Mouse (Mus musculus) gastrocnemius, postnatal 4 days (tissue): ENCODE measurements around the gene C87436. TPM values are rescaled to one million over a fixed set of nuclear protein-coding genes. Genes with fewer than 3 reads are reported as not detected.
"Not testable (repeated sequence)": the region's sequence is repeated elsewhere in the genome, so short reads cannot be mapped to it uniquely, and the experiment has no call there.

ENCODE experiments used
- DNase-seq, 2 experiments: peaks; one replicate each; pipeline ENCODE4 v3.0.0; 2021 to 2022; ENCODE audit warnings: low spot score in 2 of 2, mixed read lengths in 2 of 2
- total RNA-seq, 2 experiments: library from RNA; stranded (reverse); gene quantifications; 2 replicates each; pipeline ENCODE4 v1.2.3; 2021

C87436 gene
- total RNA-seq, 2 experiments from 2014 or later = 11.3 to 12.4 TPM

DNA sequence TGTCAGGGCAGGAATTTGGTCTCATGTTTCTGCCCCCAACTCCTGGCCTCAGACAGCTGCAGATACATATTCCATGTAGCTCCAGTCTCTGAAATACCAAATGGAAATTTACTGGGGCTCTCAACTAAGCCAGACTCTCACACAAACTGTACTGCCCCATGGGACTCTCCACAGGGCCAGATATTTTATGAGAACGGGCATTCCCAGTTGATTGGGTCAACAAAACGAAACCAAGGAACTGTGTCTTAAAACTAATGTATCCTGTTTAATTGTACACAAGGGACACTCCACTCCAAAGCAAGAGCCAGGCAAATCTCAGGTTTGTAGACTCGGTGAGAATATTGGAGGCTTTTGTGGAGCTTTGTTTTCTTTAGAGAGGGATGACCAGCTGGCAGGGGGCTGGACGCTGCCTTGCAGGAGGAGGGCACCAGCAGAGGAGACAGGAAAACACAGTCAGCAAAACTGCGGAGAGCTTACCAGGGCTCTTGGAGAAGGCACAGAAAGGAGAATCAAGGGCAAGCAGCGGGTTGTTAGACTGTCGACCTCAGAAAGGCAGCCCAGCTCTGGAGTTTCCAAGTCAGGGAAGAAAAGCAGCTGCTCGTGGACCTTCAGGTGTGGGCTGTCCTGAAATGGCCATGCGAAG is 42.1 kb downstream of the C87436 start:
- peak in 1 of 2 experiments; percentile 70 for DNase-seq

DNA sequence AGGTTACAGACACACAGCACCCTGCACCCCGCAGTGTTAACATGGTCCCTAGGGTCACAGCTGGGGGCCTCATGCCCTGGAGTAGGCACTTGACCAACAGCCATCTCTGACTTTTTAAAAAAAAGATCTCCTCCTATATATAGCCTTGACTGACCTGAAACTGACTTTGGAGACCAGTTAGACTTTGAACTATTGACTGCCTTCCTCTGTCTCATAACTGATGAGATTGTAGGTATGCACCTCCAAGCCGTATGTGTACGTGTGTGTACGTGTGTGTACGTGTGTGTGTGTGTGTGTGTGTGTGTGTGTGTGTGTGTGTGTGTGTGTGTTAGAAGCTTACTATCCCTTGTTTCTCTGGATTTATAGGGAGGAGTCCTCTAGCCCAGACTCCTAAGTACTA is 43.7 kb downstream of the C87436 start:
- no peak for DNase-seq

DNA sequence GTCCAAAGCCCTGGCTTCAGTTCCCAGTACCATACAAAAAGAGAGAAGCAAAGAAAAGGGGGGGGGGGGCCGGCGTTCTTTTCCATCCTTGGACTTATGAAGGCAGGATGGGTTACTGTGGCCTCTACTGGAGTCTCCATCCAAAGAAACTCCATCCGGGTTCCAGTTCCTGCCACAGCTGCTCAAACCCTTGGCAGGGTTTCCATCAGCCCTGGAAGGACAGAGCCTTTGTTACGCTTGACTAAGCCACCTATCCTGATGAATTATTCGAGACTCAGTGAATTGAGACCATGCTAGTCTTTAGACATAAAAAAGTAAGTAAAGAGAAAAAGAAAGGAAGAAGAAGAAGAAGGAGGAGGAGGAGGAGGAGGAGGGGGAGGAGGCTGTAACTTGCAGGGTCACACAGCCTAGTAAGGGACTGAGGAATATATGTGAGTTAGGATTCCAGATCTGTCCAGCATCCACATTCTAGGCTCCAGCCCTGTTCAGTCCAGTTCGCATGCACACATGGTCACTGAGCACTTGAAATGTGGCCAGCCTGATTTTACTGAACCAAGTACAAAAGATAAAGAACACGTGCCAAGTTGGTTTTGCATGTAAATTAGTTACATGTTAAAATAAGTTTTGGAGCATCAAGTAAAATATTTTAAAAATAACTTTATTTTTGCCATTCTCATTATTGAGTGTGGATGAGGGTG is 47.9 kb downstream of the C87436 start:
- DNase-seq = no peak

DNA sequence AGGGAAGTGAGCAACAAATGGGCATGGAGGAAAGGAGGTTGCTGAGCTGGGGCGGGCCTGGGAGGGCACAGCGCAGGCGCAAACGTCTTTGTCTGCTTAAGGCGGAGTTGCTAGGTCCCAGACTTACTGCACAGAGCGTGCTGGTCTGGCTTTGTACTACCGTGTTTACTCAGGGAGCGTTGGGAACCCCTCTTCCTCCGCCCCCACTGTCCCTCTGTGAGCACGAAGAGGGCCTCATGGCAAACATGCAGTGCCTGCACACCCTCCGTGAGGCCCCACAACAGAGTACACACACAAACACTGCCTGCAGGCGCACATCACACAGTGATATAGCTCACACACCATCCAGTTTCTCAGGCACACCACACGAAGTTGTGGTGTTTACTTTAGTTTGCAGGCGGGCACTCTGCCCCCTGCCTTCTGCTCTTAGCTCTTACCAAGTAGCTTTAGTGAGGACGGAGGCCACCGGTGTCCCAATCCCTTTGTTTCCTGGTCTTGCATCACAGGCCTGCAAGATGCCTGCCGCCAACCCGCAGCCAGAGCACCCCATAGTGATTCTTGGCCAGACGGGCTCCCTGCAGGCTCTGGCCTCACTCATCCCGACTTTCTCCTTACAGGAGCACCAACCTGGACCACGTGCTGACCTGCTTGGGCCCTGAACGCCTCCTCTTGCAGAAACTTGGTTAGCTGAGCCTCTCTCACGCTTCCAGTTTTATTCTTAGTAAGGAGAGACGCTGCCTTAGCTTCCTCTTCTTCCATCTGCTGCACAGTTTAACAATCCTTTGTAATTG is 49.4 kb downstream of the C87436 start:
- DNase-seq = peak; percentile 62 to 81

DNA sequence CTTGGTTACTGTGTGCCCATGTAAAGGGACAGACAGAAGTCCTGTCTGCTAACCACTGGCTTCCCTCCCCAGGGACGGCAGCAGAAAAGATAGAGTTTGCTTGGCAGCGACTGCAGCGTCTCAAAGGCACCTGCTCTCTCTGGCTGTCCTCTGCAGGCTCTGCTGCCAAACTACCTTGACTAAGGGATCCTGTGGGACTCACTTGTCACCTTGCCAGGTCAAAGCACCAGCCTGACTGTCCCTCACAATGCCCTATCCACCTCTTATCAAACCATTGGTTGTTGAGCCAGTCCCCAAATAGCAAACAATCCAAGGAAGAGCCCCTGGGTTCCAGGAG is 49.9 kb downstream of the C87436 start:
- DNase-seq = peak in 1 of 2 experiments; percentile 30

DNA sequence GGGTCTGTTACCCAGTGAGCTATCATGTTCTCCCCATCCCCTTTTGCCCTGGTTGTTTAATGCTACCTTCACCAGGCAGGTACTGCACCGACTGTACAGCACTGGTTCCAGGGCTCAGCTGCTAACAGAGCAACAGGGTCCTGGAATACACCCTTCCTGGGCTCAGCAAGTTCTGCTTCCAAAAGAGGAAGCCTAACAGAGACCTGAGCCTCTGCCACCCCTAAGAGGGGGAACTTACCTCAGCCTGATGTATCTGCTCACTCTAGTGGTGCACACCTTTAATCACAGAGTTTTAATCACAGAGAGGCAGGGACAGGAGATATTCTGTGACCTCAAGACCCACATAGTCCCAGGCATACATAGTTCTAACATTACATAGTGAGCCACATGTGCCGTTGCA is 51.8 kb downstream of the C87436 start:
- no peak for DNase-seq

DNA sequence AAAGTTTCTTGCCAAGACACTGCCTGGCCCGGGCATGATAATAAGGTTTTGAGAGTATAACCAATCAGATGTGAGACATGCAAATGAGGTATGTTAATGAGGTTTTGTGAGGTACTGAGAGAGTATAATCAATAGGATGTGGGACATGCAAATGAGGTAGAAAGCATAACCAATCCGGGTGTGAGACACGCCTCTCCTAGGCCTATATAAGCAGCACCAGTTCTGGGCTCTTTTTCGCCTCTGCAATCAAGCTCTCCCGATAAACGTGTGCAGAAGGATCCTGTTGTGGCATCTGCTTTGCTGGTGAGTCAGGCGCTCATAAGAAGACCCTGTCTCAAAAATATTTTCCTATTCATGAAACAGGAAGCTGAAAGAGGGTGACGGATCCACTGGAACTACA is 52.2 kb downstream of the C87436 start:
- not testable (repeated sequence) for DNase-seq

DNA sequence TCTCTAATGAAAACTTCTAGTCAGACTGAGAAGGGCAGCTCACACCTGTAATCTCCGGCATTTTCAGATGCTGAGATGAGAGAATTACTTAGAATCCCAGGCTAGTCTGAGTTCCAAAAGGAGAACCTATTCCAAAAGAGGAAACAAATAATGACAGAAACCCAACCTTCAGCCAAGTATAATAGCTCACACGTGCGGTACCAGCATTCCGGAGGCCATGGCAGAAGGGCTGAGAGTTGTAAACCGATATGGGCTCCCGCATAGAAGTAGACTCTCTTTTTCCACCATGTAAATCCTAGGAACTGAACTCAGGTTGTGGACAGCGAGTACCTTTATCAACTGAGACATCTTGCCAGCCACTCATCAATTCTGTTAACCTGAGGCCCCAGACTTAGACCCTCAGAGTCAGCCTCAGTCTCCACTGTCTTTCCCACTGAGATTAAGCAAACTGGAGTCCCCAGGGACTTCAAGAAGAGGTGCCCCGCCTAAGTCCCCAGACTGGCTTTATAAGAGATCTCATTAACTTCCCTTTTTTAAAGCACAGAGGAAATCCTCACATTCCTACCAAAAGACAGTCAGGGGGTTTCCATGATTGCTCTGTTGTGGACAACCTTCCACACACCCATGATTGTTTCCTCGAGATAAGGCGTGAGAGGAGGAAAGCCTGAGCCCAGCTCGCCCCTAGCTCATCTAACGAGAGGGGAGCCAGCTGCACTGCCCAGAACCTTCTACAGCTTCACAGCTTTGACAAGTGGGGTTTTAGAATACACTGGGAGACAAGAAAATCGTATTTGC is 55.5 kb downstream of the C87436 start:
- DNase-seq = no peak

DNA sequence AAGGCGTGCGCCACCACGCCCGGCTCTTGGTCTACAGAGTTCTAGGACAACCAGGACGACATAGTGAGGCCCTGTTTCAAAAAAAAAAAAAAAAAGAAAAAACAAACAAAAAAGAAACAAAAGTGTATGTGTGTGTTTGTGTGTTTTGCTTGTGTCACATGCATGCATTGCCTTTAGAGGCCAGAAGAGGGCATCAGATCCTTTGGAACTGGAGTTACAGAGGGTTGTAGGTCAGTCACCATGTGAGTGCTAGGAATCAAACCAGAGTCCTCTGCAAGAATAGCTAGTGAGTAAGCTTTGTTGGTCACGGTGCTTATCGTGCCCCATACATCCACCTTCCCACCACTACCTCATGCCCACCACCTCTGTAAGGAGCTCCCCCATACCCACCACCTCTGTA is 56.6 kb downstream of the C87436 start:
- no peak for DNase-seq

DNA sequence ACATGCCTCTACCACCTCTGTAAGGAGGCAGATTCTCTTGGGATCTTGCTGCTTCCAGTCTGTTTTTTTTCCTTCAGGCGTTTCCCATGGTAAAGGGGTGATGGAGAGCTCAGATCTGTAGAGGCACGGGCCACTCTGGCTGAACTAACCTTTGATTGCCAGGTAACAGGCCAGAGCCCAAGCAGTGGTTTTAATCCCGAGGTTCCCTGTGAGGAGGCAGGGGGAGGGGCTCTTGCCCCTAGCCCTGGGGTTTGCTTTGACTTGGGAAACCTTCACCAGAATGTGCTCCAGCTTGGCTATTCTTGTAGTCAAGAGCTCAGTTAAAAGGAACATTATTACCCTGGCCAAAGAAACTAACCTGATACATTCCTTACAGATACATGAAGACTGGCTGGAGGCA is 57.5 kb downstream of the C87436 start:
- no peak for DNase-seq

DNA sequence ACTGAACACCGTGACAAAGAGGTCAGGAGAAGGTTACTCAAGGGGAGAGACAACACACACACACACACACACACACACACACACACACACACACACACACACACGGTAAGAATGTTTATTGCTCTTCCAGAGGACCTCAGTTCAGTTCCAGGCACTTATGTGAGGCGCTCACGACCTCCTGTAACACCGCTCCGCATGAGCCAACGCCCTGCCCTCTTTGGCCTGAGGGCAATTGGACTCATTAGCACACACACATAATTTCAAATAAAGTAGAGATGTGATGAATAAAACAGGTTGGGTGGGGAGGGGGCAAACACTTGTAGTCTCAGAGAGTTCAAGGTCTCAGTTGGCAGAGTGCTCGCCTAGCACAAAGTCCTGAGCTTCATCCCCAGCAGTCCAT is 58.0 kb downstream of the C87436 start:
- DNase-seq = no peak

DNA sequence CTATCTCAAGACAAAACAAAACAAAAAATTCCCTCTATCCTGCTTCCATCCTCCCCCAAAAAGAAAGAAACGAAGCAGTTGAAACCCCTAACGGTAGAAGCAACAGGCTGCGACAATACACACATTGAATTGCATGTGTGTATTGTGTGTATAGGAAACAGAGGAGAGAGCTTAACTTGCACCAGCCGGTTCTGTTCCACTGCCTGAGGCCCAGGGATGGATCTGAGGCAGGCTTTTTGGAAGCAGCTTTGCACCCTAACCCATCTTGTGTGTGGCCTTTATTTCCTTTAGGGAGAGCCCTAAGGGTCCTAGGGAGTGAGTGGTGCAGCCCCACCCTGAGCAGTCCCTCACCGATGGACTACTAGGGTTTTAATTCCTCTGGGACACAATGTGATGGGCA is 58.4 kb downstream of the C87436 start:
- DNase-seq = no peak

DNA sequence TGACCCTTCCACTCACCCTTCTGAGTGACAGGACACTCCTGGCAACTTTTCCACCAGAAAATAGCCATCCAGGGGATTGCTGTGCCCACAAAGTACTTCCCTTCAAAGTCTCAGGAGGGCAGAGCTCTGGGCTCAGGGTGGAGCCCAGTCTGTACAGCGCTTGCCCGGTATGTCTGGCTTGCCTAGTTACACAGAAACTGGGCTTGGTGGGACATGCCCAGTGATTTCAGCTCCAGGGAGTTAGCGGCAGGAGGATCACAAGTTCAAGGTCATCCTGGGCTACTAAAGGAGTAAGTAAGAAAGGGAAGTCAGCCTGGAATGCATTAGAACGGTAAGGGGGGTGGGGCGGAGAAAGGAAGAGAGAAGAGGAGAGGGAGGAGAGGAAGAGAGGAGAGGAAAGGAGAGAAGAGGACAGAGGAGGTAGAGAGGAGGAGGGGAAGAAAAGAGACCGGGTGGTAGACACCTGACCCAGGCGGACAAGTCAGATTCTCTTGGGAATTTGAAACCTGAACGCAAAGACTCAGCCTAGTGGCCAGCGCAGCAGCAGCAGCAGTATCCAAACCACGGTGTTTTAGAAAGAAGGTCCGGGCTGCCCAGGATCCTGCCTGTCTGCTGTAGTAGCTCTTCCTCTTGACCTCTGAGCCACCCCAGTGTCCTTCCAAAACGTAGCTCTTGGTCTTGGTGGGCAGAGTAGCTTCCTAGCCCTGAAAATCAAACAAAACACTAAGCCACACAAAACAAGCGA is 59.1 kb downstream of the C87436 start:
- DNase-seq = peak in 1 of 2 experiments; percentile 27

DNA sequence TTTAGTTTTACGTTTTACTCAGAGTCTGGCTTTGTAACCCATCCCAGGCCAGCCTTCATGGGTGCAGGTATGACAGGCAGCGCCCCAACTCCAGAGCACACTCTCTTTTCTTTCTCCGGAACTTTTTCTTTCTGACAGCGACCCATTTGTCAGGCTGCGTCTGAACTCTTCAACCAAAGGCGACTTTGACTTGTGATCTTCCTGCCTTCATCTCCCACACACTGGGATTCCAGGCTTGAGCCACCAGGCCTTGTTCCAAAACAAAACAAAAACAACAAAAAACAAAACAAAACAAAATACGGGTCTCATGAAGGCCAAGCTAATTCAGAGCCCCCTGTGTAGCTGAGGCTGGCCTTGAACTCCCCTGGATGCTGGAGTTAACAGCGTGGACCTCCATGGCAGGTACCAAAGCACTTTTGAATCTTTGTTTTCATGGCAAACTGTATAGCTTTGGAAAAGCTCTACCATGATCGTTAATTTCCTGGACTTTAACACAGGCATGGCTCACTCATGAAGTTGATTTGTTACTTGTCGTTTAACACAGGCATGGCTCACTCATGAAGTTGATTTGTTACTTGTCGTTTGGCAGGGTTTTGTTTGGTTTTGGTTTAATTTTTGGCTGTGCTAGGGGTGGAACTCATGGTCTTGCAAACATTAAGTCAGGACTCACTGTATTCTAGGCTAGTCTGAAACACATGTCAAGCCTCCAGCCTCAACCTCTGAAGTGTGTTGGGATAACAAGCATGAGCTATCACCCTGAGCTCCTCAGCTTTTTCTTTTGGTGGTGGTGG is 60.0 kb downstream of the C87436 start:
- no peak for DNase-seq

DNA sequence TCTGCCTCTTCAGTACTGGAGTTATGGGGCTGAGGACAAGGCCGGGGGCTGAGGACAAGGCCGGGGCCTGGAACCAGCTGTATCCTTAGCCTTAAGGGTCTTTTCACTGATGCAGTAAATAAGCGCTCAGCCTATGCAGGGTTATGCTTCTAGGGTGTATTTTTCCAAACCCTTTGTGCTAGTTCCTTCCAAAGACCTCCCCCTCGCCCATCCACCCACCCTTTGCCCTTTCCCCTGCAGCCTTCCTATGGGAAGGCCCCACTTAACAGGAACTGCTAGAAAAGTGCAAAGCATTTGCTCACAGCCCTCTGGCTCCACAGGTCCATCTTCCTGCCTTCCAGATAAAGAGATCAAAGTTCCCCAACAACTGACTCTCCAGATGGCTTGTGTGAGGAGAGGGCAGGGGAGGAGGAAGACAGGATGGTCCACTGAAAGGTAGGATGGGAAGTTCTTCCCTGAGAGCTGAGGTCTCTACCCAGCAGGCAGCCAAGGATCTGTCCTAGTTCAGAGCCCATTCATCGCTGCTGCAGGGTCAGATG is 61.5 kb downstream of the C87436 start:
- no peak for DNase-seq

DNA sequence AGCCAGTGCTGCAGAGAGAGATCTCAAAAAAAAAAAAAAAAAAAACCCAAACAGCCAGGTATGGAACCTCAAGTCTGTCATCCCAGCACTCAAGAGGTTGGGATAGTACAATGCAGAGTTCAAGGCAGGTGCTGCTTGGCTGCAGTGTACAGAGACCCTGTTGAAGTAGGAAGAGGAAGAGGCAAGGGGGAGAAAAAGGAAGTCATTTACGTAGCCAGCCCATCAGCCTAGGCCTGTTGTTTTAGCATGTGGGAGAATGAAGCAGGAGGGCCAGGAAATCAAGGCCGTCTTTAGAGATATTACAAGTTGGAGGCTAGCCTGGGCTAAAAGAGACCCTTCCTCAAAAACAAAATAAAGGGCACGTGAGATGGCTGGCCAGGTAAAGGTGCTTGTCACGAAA is 65.3 kb downstream of the C87436 start:
- DNase-seq = no peak

DNA sequence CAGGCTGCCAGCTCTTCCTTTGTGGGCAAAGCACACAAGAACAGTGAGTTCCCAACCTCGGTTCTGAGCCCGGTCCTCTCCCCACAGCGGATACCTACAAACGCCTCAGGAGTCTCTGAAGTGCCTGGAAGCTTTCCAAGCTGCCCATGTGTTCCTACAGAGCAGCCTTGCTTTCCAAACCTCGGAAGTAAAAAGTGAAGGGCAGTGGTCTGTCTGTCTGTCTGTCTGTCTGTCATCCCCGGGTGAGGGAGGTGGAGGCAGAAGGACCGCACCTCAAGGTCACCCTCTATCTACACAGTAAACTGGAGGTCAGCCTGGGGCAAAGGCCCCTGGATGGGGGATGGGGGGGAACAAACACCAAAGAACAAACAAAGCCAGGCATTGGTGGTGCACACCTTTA is 67.5 kb downstream of the C87436 start:
- no peak for DNase-seq

DNA sequence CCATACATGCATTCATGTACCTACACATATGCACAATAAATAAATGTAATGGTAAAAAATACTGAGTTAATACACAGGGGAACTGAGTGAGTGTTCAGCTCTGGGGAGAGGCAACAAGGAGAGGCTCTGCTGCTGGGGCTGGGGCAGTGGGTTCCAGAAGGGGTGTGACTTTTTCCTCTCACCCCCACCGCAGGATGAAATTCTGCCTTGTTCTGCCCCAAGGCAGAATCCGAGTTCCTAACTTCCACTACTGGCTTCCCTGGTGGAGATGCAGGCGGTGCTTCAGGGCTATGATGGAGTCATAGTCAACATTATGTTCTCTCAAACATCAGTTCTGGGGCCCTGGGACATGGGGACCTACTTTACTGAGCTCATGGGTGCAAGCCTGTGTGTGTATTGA is 68.1 kb downstream of the C87436 start:
- no peak for DNase-seq

DNA sequence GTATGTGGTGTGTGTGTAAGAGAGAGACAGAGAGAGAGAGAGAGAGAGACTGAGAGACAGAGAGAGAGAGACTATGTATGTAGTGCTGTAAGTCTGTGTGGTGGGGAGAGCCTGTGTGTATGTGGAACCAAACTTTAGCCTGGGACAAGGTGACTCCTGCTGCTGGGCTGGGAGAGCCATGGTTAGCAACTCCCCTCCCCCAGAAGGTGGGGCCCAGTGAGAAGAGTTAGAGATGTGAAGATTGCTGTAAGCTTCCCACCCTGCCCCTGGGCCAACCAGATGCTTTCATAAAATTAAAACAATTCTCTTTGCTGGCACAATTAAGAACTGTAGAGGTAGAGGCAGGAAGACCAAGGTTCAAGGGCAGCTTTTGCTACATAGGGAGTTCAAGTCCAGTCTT is 68.9 kb downstream of the C87436 start:
- DNase-seq = no peak

DNA sequence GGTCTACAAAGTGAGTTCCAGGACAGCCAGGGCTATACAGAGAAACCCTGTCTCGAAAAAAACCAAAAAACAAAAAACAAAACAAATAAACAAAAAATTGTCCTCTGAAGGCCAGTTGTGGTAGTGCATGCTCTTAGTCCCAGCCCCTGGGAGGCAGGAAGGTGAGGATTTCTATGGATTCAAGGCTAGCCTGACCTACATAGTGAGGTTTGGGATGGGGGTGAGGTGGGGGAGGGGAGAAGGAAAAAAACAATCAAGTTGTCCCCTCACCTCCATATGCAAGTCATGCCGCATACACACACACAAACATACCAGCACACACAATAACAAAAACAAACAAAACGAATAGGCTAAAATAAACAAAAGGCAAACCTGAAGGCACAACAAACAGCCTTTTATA is 70.6 kb downstream of the C87436 start:
- DNase-seq = no peak
